Comparison of ENCODE assay signal across 10 mouse cellular contexts in the genomic region with DNA sequence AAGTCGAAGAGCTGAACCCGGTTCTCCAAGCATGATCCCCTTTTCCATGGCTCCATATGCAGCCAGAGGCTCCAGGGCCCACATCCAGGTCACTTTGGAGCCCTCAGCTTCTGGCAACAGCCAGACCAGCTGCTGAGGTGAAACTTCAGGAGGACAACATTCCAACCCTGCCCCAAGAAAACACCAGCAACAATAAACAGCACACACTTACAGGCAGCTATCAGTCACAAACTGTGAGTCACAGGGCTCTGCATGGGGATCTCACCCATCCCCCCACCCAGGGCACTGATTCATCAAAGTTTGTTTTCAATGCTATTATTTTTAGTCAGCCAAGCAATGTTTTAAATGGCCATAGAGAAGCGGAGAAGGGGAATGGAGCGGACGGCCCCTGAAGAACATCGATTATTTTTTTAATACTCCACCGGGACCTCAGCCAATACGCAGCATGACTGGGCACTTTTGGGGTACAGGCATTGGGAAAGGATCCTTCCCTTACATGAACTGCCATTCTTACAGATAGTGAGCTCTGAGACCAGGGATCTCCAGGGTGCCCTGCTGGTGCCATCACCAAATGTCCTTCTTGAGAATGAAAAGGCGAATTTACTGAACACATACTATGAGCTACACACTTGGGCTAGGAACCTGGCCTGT. TPM values are rescaled to one million over a fixed set of nuclear protein-coding genes. Genes with fewer than 3 reads are reported as not detected.
DNase-seq lines count a peak whose midpoint lies in the region; ATAC-seq lines count a peak whose summit lies in the region.
"Had no signal": no experiment of that assay in that cellular context is flagged by ENCODE, and none has a peak within 500 bp of the region (broad histone marks: within the 10 kb centered on the region; RNA-seq: fewer than 3 reads in every experiment).

No protein-coding gene starts in this region.

- intact Hi-C loops in heart, postnatal 14 days (cut with DNase I): no loop called here

- peak overlapping the region; percentile 59; the same call in 1 of the 2 replicates for H3K27ac ChIP-seq in heart, embryonic 10.5 days
- H3K27ac ChIP-seq in heart, embryonic 13.5 days (replicated peaks): peak overlapping the region; percentile 61; the same call in 1 of the 2 replicates
- H3K27ac ChIP-seq: heart, adult 2 months had no signal

- no peak overlapping the region for H3K4me3 ChIP-seq in heart, embryonic 10.5 days
- no peak overlapping the region for H3K4me3 ChIP-seq in heart, embryonic 13.5 days
- H3K4me3 ChIP-seq: heart, adult 2 months had no signal

- H3K27me3 ChIP-seq in heart, embryonic 10.5 days (ENCODE audit: insufficient read depth, poor library complexity, severe bottlenecking): no peaks in the 10 kb centered on the region
- no peaks in the 10 kb centered on the region for H3K27me3 ChIP-seq in heart, embryonic 13.5 days (replicated peaks)

- no peak overlapping the region for H3K4me2 ChIP-seq in heart, embryonic 13.5 days

- H3K9me3 ChIP-seq in heart, embryonic 10.5 days: no peaks in the 10 kb centered on the region
- no peaks in the 10 kb centered on the region for H3K9me3 ChIP-seq in heart, embryonic 13.5 days

- H3K4me1 ChIP-seq in heart, embryonic 10.5 days: peaks cover 96% of the 10 kb centered on the region
- H3K4me1 ChIP-seq in heart, embryonic 13.5 days: peaks cover 97% of the 10 kb centered on the region

- no peaks in the 10 kb centered on the region for H3K36me3 ChIP-seq in heart, embryonic 10.5 days
- no peaks in the 10 kb centered on the region for H3K36me3 ChIP-seq in heart, embryonic 13.5 days

- WGBS in heart, embryonic 10.5 days: 82% methylated on average over 9 of the region's 9 CpGs
- WGBS in heart, embryonic 13.5 days: 83% methylated on average over 9 of the region's 9 CpGs

- no peak for ATAC-seq in heart, embryonic 13.5 days (ENCODE audit: extremely low read depth, insufficient number of reproducible peaks, low FRiP score, low TSS enrichment)
- ATAC-seq: forebrain, postnatal 0 days had no signal

- peak overlapping the region; percentile 50 for H3K9ac ChIP-seq in heart, embryonic 13.5 days
- H3K9ac ChIP-seq: forebrain, postnatal 0 days had no signal

- no peak for DNase-seq in heart, embryonic 10.5 days (ENCODE audit: low spot score)
- DNase-seq in heart, postnatal 14 days: no peak
- DNase-seq in urinary bladder, postnatal 14 days (ENCODE audit: low spot score): peak; percentile 54
- DNase-seq in urinary bladder, postnatal 10 days (ENCODE audit: low spot score): no peak
- DNase-seq in left cerebral cortex, adult 18-20 months (ENCODE audit: low spot score in 2 of 2): no peak
- no peak for DNase-seq in layer of hippocampus, adult 11-12 months (ENCODE audit: low spot score)
- DNase-seq: forebrain, postnatal 0 days; spleen, adult 18-20 months had no signal

RNA-seq across cellular contexts. Expression of gene Smad3, which starts 10.0 kb away (rescaled TPM):
- 15.2 and 20.0 TPM in 2 replicates for polyA plus RNA-seq in heart, embryonic 10.5 days (2016; fragmentation: Nextera tagmentation; extraction: Ambion mirVana)
- 10 to 100 TPM; 13.2 to 14.8 TPM for total RNA-seq in heart, postnatal 14 days (2021)
- 11.3 and 11.9 TPM in 2 replicates for polyA plus RNA-seq in heart, embryonic 13.5 days (2015; fragmentation: Nextera tagmentation; extraction: Ambion mirVana)
- 10 to 100 TPM; 58.2 to 70.2 TPM for total RNA-seq in left cerebral cortex, adult 18-20 months (2021)
